Mouse (Mus musculus): ENCODE measurements around the gene Exoc6b.
A peak's percentile ranks its signal among the peaks of the same experiment; 100 is the strongest.
"Not testable (repeated sequence)": the region's sequence is repeated elsewhere in the genome, so short reads cannot be mapped to it uniquely, and the experiment has no call there.

The Exoc6b gene

DNA sequence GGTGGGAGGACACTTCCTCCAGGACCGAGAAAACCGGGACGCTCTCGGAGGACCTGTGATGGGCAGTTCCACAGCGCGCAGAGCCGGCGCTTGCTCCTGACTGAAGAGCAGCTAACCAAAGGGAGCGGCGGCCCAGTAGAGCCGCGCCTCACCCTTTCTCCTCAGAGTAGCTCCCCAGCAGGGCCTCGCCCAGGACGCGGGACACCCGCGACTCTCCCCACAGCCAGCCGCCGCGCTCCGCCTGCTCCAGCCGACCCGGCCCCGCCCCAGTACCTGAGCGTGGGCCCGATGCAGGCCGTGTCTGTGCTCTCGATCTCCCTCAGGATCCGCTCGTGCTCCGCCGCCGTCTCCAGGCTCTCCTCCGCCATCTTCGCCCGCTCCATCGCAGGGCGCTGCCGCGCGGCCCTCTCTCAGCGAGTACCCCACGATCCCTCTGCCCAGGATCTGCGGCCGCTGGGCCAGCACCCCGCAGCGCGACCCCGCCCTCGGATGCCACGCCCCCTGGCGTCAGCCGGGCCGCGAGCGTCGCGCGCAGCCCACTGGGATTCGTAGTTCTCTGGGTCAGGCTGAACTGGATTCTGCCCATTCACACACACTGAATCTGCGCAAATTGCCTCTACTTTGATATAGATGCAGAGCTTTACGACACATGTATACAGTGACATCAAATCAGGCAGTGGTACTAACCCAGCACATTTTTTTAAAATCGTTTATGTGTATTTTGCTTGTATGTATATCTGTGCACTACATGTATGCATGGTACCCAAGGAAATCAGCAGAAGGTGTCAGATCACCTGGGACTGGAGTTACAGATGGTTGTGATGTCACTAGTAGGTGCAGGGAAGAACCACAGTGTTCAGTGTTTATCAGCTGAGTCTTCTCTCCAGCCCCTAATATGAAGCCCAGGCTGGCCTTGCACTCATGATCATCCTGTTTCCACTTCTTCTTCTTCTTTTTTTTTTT lies at the start of gene Exoc6b:
Exoc6b (minus strand) TSS at position 491 of the 963 bp plus-strand sequence.
- DNase-seq = peak; percentile 80

- DNase-seq = peak; percentile 48
Observed at GRCm38 (mm10) chr6:85117545-85118511, 48.5 kb upstream of the Exoc6b start.

DNA sequence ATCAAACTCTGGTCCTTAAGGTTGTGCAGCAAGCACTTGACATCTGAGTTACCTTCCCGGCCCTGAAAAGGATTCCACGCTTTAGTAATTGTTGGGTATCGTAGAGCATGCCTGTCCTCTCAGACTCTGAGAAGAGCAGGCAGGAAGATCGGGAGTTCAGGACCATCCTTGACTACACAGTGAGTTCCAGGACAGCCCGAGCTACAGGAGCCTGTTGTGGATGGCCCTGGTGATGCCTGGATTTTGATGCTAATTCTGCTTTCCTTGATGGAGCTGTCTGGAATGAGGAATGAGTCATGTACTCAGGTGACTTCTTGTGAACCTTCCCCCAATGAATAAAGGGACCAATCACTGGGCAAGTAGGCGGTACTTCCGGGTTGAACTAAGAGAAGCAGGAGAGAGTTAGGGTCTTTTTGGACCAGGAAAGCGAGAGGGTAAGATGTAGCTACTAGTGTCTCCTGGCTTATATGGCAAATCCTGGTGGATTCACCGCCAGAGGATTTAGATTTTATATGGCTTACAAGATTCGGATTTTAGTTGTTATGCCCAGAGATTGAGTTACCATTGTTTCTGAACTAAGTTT lies 35.8 kb upstream of the Exoc6b start:
- DNase-seq = no peak

DNA sequence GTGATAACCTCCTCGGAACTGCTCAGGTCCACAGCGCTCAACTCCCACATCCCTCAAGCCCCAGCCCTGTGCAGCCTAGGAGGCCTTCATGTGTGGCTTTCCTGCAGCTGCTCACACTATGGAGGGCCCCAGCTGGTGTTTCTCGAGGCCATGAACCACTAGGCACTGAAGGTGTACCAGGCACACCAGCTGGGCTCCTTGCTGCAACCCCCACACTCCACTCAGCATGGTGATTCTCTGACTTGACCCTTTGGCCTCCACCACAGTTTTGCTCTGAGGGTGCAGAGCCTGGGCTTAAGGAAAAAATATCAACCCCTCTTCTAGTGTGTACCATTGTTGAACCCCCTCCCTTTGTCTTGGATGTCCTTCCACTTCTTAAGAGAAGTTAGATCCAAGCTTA lies 34.0 kb upstream of the Exoc6b start:
- DNase-seq = no peak

DNA sequence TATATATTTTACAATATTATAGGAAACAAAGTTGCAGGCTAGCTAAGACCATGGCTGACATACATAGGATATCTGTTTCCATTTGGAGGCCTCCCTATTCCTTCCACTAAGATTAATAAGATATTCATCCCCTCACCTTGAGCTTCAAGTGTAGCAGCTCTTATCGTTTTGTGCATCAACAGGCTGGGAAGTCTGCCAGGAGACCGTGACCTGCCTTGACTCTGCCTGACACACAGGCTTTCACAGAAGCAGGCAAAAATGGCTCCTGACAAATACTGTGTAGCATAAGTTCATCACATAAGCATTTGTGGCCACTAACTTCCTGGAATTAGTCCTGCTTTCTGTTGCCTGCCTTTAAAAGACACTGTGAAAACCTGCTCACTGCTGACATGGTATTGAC lies 27.1 kb upstream of the Exoc6b start:
- no peak for DNase-seq

DNA sequence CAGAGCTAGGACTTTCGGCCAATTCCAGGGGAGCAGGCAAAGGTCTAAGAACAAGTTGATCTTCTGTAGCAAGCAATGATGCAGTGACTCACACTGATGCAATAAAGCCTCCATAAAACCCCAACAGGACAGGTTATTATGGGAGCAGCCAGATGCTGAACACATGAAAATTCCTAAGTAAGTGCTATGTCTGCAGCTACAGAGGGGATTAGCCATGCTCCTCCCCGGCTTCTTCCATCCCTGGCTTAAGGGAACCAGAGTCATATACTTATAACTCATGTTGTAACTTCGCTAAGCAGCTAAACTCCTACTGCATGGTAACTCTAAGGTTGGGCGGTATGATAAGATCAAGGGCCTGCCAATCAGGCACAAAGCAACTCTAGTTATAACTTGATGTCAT lies 18.1 kb upstream of the Exoc6b start:
- DNase-seq = no peak

- DNase-seq = no peak
Observed at GRCm38 (mm10) chr6:85086645-85087044, 17.3 kb upstream of the Exoc6b start.

GRCm38 (mm10) chr6:85076179-85076720 lies 6.9 kb upstream of the Exoc6b start:
- not testable (repeated sequence) for DNase-seq

DNA sequence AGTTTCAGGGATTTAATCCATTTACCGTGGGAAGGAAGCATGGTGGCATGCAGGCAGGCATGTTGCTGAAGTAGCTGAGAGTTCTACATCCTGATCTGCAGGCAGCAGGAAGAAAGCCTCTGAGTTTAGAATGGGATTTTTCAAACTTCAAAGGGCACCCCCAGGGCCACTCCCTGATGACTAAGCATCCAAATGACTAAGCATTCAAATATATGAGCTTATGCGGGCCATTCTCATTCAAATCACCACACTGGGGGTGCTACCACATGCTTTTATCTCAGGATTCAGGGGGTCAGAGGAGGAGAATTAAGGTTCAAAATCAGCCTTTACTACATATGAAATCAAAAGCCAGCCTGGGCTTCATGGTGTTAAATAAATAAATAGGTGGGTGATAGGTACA lies 5.7 kb upstream of the Exoc6b start:
- DNase-seq = no peak

DNA sequence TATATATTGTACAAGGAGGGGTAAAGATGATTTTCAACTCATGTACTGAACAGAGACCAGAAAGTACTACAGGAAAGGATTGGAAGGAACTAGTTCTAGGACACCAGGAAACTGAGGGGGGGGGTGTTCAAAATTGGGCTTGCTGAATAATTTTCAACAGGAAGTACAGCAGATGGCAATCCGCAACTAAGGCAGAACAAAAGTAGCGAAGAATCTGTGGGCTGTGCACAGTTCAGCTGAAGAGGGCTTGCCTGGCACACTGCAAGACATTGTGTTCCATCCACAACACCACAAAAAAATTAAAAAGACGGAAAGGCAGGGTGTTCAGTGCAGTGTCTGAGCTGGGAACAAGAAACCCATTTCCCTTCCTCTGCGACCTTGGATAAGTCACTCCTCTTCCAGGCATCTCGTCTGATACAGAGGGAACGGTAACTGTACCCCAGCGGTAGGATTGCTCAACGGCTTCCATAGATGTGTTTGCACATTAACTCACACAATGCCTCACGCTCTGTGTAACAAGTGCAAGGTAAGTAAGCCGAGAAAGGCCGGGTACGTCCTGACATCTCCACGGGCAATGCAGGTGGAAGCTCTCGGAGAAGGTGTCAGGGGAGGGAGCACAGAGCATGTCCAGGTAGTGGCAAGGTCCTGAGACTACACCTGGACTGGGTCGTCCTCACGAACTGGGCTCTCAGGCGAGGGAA lies 841 bp downstream of the Exoc6b start:
- peak; percentile 64 for DNase-seq

GRCm38 (mm10) chr6:85057641-85058040 lies 11.7 kb downstream of the Exoc6b start:
- no peak for DNase-seq

GRCm38 (mm10) chr6:85051109-85051508 lies 18.2 kb downstream of the Exoc6b start:
- no peak for DNase-seq

DNA sequence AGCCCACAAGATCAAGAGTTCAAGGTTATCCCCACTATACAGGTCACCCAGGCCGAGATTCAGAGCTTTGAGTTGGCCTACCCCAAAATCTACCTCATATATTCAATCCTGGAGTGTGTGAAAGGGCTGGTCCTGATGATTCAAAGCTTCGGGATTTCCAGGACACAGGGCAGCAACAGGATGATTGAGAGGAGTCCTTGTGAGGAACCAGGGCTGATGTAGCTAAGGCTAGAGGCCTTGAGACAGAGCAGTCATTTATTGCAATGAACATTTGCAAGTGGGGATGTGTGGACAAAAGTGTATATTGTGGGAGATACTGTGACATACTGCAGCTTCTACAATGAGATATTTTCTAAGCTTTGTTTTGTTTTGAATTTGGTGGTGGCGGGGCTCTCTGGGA lies 22.8 kb downstream of the Exoc6b start:
- DNase-seq = peak; percentile 26

- no peak for DNase-seq
Observed at GRCm38 (mm10) chr6:85044621-85045152, 24.6 kb downstream of the Exoc6b start.

GRCm38 (mm10) chr6:85037677-85038076 lies 31.6 kb downstream of the Exoc6b start:
- peak; percentile 54 for DNase-seq

DNA sequence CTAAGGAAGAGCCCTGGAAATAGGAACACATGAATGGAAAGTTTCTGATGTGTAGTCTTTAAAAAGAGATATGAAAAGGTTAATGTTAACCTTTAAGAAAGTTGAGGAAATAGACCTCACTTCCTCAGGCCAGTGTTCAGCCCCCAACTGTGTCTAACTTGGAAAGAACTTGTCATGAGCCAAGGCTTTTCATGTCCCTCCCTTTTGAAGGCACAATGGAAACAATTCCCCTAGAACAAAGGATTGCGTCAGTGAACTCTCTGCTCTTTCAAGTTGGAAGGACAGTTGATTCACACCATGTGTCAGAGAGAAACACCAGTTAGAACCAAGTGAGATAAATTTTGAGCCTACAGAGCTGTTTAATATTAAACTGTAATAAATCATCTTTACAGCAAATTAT lies 39.6 kb downstream of the Exoc6b start:
- DNase-seq = no peak

DNA sequence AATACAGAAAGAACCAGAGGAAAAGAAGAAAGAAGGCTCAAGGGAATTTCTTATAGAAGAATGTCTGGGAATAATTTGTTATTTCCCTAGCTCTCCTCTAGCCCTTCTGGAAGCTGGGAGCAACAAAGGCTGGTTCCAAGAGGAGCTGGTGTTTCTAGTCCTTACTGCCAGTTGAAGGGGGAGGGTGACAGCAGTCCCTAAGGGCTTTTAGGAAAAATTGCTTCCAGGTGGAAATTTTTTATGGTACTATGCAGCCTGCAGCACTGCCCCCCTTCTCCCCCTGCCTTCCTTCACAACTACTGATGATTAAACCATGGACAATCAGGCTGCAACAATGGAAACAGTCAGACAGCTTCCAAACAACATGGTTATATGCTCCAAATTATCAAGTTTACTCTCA lies 44.9 kb downstream of the Exoc6b start:
- no peak for DNase-seq

DNA sequence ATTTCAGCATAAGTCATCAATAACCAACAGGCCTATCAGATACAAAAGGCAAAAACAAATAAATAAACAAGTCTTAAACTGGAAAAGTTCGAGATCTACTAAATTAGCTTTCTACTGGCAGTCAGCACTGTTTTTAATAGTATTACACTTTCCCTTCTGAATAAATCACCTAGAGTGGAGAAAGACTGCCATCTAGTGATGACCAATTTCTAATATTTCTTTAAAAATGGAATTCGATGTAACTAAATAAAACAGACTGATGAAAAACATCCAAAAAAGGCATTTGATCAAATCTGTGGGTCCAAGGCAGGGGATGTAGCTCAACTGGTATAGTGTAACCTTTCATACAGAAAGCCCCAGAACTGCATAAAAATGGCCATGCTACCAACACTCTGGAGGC lies 52.3 kb downstream of the Exoc6b start:
- DNase-seq = no peak

DNA sequence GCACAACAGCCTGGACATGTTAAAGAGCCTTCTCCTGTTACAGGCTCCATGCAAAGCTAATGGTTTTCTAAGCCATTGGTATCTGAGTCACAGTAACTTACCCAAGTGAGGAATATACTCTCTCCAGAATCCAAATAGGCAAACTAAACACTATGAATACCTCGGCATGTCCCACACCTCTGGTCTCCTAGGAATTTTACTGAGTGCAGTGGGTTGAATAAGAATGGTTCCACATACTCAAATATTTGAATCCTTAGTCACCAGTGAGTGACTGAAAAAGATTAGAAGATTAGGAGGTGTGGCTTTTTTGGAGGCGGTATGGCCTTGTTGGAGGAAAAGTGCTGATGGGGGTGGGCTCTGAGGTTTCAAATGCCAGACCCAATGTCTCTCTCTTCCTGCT lies 55.4 kb downstream of the Exoc6b start:
- no peak for DNase-seq

DNA sequence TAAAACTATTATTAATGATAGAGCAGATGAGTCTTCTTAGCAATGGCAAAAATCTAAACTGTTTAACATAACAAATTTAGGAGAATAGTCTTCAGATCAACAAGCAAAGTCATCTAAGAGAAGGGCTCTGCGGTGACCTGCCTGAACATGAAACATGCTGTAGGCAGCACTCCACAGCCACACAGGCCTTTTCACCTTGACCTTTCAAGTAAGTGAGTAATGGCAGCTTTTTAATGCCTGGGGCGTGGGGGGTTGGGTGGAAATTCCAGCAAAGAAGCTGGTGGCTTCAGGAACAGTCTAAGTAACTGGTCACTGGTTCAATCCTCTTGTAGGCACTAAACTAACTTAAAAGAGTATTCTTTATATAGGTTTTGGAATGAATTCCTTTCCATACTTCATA lies 58.9 kb downstream of the Exoc6b start:
- DNase-seq = no peak

DNA sequence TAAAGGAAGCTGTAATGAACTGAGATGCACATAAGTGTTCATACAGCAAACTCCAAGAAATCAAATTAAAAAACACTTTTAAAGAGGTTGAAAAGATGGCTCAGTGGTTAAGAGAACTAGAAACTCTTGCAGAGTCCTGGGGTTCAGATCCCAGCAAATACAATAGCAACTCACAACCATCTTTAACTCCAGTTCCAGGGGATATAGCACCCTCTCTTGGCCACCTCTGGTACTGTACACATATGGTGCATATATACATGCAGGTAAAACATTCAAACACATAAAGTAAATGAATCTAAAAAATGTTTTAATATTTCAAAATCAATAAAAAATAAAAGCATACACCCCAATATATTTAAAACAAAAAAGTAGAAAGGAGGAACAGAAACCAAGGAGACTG lies 73.9 kb downstream of the Exoc6b start:
- DNase-seq = no peak

DNA sequence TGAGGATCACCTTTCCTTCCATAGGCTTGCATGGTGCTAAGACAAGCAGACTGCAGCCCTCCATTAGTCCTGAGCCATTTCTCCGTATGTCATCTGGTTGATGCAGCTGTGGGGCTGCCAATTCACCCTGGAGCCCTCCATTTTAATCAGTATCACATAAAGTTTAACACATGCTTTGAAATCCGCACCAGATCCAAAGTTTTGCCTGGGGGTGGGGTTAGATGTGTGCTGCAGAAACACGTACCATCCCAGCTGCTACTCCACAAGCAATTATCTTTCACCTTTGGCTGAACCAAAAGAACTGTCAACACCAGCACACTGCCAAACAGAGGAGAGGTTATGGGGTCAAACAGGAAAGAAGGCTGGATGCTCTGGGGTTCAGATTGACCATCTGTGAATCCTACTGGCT lies 92.7 kb downstream of the Exoc6b start:
- no peak for DNase-seq

Data from layer of hippocampus, adult 9-11 months (tissue).